Mouse (Mus musculus) adipose tissue, adult 10 weeks (tissue): ENCODE measurements around the gene Prom2. TPM values are rescaled to one million over a fixed set of nuclear protein-coding genes. Genes with fewer than 3 reads are reported as not detected.

ENCODE experiments used
- polyA plus RNA-seq: library from polyadenylated mRNA; stranded (reverse); fragments of 350-450 nt; fragmentation: Illumina TruSeq; extraction: RNeasy Lipid Tissue Mini Kit (QIAGEN cat#74804); gene quantifications from one replicate; pipeline ENCODE4 v1.2.3, GENCODE M21; 2014; ENCODE audit warnings: low read depth, low replicate concordance

Gene Prom2
- 364 TPM for polyA plus RNA-seq

DNA sequence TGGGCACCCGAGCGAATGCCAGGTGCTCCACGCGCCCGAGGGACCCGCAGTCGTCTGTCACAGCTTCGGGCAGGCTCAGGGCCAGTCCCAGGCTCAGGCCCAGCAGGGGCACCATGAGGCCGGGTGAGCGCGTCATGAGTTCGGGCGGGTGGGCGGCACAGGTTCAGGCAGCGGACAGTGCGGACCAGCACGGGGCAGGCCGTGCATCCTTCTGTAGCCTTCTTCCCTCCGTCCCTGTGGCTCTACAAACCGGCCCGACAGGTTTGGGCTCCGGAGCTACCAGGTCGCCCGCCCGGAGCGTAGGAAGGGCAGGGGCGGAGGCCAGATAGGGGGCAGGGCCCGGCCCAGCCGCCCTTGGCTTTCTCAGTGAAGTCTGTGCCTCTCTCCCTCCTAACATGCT, at the start of gene Prom2:
Gene Prom2 (minus strand): TSS at position 283 of the 400 bp plus-strand sequence.

DNA sequence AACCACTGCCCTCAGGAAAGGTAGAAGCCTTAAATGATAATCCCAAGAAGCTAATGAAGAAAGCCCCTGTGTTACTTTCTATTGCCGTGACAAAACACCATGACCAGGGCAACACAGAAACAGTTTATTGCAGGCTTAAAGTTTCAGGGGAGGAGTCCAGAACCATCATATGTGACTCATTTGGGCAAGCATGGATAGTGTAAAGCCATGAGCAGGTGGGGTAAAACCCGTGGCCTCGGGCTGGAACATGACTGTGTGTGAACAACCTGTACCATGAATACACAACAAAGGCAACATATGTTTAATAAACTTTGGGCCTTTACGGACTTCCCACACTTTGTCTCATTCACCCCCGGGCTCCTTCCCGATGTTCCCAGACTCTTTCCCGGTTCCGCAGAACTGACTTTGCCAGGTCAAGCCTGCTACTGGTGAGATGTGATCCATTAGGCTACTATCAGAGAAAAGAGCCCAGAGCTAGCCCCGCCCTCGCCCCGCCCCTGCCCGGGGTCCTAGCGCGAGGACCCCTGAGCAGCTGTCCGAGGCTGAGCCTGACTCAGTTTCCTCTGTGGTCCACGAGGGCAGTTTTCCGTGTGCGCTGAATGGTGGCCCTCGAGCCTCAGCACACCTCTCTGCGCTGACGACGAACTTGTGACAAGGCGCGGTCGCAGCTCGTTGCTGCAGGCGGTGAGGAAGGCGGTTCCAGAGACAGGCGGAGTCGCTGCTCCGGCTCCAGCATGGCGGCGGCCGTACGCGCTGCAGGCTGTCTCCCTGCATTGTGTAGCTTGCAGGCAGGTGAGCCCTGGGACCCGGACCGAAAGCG, 45.6 kb upstream of the Prom2 start, which contains the start of the genes Zfp661 and Mrps5:
Gene Zfp661 (minus strand): TSS at position 401 of the 820 bp plus-strand sequence.
Gene Mrps5 (plus strand): TSS at position 529 of the 820 bp plus-strand sequence.

DNA sequence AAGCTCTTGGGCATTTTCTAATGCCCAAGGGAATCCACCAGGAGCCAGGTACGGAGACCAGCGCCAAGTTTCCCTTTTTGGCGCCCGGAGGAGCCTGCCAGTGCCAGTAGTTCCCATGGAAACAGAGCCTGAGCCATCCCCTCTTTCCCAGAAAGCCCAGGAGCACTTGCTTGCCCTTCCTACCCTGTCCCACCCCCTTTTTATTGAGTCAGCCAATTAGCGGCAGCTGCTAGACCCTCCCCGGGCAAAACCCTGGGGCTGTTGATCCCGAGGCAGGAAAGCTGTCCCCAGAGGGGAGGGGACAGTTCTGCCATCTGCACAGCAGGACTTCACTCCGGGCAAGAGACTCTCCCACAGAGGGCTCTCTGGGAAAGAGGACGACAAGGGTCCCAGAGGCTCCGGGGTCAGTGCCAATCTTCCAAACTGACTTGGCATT, 19.2 kb downstream of the Prom2 start, which contains the start of gene Kcnip3:
Gene Kcnip3 (minus strand): TSS at position 89 of the 436 bp plus-strand sequence.

Other genes starting within 250 kb of the Prom2 start
- 1.4 TPM for gene Dusp2, start 205.3 kb downstream of the Prom2 start, polyA plus RNA-seq
- gene Astl, start 202.8 kb downstream of the Prom2 start, polyA plus RNA-seq = not detected
- gene Adra2b, start 178.3 kb downstream of the Prom2 start, polyA plus RNA-seq = 0.57 TPM
- gene Gpat2, start 116.3 kb downstream of the Prom2 start, polyA plus RNA-seq = 0.73 TPM
- 43.4 TPM for gene Fahd2a, start 96.9 kb downstream of the Prom2 start, polyA plus RNA-seq
- gene Kcnip3, start 19.4 kb downstream of the Prom2 start, polyA plus RNA-seq = 28.1 TPM
- gene Zfp661, start 45.6 kb upstream of the Prom2 start, polyA plus RNA-seq = 4.7 TPM
- gene Mrps5, start 45.8 kb upstream of the Prom2 start, polyA plus RNA-seq = 60.1 TPM
- 92.9 TPM for gene Mal, start 115.2 kb upstream of the Prom2 start, polyA plus RNA-seq
- gene Mall, start 188.5 kb upstream of the Prom2 start, polyA plus RNA-seq = 6.4 TPM
- 35.5 TPM for gene Nphp1, start 247.4 kb upstream of the Prom2 start, polyA plus RNA-seq